Mouse (Mus musculus) cerebellum, adult 11-12 months (tissue): ENCODE measurements around the gene Susd3.

Experiments
- DNase-seq: peaks from one replicate; pipeline ENCODE4 v3.0.0; 2022

Gene Susd3

GRCm38 (mm10) chr13:49246011-49246410 is 2.5 kb downstream of the Susd3 start:
- no peak for DNase-seq

DNA sequence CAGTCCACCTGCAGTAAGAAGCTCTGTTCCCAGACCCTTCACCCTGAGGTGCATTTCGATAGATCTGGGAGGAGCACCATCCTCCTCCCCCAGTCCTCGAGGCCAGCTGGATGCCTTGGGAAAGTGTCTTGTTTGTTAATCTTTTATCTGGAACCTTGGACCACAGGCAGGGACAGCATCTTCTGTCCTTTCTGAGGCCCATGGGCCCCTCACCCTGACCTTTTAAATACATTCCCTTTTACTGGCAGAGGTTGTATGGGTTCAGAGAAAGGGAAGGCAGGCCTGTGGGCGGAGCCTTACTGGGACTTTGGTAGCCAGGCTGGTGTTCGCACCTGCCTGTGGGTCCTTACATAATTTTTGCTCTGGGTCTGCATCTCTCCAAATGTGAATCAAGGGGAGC is 3.3 kb downstream of the Susd3 start:
- no peak for DNase-seq

GRCm38 (mm10) chr13:49243492-49243891 is 5.0 kb downstream of the Susd3 start:
- no peak for DNase-seq

DNA sequence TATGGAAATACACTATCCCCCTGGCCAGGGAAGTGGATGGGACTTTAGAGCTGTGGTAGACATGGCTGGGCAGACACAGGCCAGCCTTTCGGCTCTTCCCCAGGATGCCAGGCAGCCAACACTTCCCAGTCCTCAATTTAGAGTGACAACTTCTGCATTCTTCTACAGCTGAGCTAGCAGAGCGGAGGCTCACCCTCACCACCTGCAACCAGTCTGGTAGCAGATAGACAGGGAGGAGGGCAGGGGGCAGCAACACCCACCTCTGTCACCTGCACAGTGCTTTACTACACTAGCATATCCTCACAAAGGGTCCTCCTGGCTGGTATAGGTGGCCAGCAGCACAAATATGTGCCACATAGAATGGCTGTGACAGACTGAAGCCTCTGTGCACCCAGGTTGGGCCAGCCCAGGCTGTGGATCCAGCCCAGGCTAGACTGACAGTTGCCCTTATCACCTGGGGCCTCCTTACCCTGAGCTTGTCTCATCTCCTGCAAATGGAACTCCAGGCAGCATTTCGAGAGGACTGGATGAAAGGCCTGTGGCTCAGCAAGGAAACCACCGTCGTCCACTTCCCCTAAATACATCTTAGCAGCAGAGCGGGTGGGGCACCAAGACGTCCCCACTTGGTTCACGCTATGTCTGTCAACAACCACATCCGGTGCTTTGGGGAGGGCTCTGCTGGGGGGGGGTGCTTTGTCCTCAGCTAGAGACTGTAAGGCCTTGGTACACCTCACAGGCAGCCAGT is 6.0 kb downstream of the Susd3 start:
- DNase-seq = no peak

GRCm38 (mm10) chr13:49238737-49239136 is 9.8 kb downstream of the Susd3 start:
- DNase-seq = no peak

DNA sequence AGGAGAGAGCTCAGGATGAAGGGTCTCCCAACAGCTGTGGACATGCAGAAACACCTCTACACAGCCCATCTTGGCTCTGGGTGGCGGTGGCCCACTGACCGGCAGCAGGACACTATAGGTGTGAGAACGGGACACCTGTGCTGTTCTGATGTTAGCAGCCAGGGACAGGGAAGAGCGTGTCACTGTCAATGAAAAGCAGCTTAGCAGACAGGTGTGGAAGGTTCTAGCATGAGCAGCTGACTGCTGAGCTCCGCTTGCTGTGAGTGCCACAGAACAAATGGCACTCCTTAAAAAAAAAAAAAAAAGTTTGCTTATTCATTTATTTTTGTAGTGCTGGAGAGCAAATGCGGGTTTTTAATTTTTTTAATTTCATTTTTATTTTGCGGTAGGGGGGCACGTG is 10.9 kb downstream of the Susd3 start:
- no peak for DNase-seq

DNA sequence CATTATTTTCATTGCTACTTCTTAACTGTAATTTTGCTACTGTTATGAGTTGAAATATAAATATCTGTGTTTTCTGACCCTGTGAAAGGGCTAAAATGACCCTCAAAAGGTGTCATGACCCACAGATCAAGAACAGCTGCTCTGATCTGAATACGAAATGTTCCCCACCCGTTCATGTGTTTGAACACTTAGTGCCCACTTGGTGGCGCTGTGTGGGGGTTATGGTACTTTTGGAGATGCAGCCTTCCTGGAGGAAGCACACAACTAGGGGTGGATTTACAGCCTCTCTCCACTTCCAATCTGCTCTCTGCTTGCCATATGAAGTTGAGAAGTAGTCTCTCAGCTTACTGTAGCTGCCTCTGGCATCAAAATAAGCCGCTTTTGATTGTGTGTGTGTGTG is 13.8 kb downstream of the Susd3 start:
- DNase-seq = no peak

DNA sequence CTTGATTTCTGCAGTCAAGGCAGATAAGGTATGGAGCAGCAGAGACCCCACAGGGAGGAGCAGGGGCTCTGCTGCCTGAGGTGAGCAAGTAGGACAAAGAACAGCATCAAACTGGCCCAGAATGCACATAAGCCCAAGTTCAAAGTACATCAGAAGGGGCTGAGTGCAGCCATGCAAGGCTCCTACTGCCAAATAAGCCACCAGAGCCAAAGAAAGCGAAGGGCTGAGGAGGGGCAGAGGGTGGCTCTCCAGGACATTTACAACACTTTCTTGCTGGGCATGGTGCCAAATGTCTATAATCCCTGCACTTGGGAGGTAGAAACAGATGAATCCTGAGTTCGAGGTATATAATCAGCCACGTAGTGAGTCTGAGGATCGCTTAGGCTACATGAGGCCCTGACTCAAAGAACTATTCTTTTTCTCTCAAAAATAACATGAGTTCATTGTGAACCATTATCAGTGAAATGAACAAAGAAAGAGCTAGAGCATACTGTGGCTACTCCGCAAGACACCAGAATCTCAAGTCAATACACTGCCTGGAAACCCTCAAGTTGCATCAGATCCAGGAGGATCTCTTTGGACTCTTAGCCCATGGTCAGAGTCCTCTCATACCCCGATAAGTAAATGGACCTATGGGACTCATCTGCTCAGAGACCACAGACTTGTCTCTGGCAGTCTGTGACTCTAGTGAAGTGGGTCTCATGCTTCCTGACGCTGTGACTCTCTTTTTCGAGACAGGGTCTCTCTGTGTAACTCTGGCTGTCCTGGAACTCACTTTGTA is 14.5 kb downstream of the Susd3 start:
- no peak for DNase-seq

DNA sequence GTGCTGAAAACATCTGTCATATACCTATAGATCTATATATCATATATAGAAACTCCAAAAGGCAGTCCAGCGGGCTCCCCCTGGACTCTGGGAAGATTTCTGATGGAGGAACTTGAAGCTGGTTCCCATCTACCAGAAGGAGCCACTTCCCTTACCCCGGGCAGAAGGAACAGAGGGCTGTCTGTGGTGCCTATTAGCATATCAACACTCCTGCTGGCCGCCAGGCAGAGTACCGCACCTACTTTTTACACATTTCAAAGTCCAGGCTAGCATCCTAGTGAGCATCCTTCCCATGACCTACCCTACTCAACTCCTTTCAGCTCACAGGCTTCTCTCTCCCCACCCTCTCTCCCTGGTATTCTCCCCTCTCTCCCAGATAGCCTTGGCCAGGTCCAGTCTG is 22.9 kb downstream of the Susd3 start:
- DNase-seq = no peak

GRCm38 (mm10) chr13:49225159-49225558 is 23.3 kb downstream of the Susd3 start:
- DNase-seq = no peak

GRCm38 (mm10) chr13:49224729-49225128 is 23.8 kb downstream of the Susd3 start:
- DNase-seq = no peak

GRCm38 (mm10) chr13:49224314-49224713 is 24.2 kb downstream of the Susd3 start:
- no peak for DNase-seq

DNA sequence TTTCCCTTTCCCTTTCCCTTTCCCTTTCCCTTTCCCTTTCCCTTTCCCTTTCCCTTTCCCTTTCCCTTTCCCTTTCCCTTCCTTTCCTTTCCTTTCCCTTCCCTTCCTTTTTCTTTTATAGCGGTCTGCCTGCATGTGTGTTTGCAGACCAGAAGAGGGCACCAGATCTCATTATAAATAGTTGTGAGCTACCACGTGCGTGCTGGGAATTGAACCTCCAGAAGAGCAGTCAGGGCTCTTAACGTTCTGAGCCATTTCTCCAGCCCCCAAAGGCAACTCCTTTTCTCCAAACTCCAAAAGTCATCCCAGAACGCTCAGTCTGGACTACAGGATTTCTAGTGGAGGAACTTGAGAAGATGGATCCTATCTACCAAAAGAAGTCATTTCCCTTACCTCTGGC is 27.6 kb downstream of the Susd3 start:
- DNase-seq = no peak

DNA sequence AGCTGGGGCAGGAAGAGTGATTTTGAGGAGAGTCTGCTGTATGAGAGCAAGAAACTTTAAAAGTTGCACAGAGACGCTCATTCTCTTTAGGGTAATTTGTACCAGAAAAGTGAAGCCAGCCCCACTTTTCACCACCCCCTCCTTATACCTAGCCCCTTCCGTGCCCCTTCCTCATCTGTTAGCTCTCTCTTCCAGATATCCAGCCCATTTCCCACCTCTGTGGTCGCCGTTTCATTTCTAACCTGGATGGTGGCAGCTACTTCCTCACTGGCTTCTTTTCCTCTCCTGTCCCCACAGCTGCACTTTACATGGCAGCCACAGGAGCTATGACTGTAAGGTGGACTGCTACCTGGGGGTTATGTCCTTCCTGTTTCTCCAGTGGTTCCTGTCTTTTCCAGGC is 29.1 kb downstream of the Susd3 start:
- no peak for DNase-seq

DNA sequence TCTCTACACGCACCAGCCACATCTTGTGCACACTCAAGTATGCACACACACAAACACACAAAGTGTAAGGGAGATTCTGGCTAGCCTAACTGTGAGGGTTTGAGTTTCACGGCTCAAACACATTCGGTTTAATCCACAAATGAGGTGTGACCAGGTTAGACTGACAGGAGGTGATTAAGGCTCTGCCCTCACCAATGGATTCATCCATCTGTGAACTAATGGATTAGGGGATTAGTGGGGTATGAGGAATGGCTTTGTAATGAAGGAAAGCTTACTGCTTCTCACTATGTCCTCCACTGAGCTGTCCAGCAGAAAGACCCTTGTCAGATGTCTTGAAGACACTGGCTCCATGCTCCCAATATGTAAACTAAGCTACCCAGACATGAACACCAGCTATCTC is 29.9 kb downstream of the Susd3 start:
- DNase-seq = no peak

DNA sequence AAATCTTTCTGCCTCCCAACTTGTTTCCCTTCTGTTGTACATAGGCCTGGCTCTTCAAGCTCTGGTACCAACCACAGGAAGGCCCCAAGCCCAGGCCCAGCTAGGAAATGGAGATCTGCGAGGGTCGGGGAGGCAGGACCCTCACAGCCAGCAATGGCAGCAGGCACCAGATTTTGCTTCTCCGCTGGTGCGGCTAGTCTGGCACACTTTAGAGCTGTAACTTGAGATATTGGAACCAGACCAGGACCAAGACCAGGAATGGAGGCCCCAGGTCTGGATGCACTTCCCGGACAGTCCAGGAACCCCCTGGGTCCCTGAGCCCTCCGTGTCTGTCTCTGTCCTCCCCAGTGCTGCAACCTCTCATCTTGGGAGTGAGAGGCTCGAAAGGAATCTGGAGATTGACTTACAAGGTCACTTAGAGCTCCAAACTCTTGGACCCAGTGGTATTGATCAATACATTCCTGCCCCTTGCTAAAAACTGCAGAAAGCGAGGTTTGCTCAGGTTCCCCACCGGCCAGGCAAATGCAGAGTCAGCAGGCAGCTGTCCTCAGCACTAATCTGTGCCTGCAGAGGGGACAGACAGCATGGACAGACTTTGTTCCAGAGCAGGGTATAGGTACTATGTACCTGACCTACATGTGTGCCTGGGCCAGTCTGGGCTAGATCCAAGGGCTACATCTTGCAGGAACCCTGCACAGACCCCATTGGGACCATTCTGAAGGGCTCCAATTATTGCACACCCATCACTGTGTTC is 31.5 kb downstream of the Susd3 start:
- no peak for DNase-seq

DNA sequence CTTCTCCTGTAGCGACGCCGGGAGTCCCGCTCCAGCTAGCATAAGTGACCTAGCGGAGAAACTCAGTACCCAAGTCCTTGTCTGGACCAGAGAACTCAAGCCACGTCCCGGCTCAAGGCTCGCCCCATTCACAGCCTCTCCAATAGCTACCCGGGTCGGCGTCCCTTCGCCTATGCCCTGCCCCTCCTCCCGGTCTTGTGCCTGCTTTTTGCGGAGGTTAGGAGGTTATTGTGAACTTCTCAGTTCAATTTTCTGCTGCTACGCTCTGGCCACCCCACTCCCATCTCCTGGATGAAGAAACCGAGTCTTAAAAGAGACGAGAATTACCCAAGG is 32.3 kb downstream of the Susd3 start:
- DNase-seq = no peak

DNA sequence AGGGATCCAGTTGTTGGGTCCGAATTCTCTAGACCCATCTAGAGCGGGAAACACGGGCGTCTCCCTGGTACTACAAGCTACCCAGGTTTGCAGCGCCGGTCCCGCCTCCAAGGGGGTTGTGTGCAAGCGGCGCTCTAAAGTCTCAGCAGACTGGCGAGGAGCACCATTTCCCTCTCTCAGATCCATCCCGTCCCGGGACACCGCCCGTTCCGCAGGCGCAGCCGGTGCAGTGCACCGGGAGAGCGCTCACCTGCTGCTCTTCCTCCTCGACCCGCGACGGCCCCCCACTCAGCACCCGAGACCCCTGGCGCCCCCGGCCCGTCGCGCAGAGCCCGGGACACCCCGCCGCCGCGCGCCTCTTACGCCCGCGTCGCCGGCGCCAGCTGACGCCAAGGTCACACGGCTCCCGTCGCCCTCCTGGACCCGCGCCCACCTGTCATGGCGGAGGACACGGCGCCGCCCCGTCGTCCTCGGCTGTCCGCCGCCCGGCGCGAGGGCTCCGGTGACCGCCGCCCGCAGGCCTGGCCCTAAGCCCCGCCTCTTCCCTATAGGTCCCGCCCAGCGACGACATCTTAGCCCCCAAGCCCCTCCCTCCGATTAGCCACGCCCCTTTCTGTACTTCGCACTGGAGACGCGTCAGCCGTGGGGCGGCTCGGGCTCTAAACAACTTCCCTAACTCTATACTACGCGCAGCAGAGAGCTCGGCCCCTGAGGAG is 32.8 kb downstream of the Susd3 start, which contains the start of gene Card19:
Gene Card19 (minus strand): TSS at position 534 of the 716 bp plus-strand sequence.
- peak; percentile 91 for DNase-seq

GRCm38 (mm10) chr13:49215128-49215503 is 33.4 kb downstream of the Susd3 start:
- DNase-seq = no peak

GRCm38 (mm10) chr13:49214454-49214853 is 34.1 kb downstream of the Susd3 start:
- no peak for DNase-seq

DNA sequence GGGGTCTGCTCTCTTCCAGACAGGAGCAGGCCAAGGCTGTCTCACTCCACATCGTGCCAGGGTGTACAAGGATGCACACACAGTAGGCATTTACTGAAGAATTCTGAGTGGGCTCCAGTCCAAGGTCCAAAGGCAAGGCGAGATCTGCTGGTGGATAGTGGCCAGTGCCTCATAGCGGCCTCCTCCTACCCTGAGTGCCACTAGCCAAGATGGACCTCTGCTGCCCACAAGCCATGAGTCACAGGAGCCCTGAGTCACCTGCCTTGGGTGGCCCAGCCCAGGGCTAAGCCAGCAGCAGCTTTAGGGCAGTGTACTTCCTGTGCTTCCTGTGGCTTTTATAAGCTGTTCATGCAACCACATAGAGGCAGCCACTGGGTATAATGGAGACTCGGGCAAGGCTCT is 35.0 kb downstream of the Susd3 start:
- peak; percentile 79 for DNase-seq

- DNase-seq = peak; percentile 56
These were observed 35.6 kb downstream of the Susd3 start for GRCm38 (mm10) chr13:49212711-49213500.
